Mouse (Mus musculus) megakaryocyte, embryonic 14.5 days (primary cell): ENCODE results near the gene Pcgf2.

Experiments
- FLI1 ChIP-seq: IDR thresholded peaks from 2 replicates; pipeline ENCODE4 v1.6.1; 2012; ENCODE audit warnings: low read length, inconsistent platforms, mixed read lengths
- GATA1 ChIP-seq: IDR thresholded peaks from 3 replicates; pipeline ENCODE4 v1.6.1; 2012; ENCODE audit warnings: mixed read lengths, low read length, inconsistent platforms, borderline replicate concordance

- TF ChIP-seq GATA1 (no peak), FLI1 (no peak)
These were observed 2.3 kb downstream of the Pcgf2 start for GRCm38 (mm10) chr11:97697891-97698529.
